Mouse (Mus musculus) MEL (cell line): ENCODE data around the gene Olfr1393.

Experiments used
- CHD2 ChIP-seq: IDR thresholded peaks from 2 replicates; pipeline ENCODE4 v1.6.1; 2011; ENCODE audit warnings: low read length, improper control_type of control experiment
- UBTF ChIP-seq: IDR thresholded peaks from 2 replicates; pipeline ENCODE4 v1.6.1; 2012; ENCODE audit warnings: low read depth, mild to moderate bottlenecking, inconsistent platforms, low read length, improper control_type of control experiment, moderate library complexity, borderline replicate concordance; ENCODE audit not compliant: insufficient read depth

DNA sequence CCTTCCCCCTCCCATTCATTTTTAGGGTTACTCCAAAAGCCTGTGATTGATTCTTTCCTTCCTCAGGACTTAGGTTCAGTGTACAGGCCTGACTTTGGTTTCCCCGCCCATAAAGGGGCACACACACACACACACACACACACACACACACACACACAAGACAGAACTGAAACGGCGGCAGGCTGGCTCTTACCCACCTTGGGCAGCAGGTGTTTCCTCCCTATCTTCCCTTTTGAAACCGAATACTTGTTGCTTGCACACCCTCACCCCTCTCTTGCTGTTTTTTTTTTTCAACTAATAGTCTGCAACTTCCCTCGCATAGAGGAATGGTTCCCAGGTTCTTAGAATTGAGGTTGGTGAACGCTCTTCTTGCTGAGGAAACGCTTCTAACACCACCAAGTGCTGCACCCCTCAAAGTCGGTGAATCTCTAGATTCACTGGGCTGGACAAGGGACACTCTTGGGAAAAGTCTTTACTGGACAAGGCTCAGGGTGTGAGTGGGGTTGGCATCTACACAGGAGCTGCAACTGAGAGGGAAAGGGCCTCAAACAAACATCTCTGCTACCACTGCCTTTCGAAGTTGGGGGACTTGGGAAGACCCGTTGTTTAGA is 28.2 kb upstream of the Olfr1393 start:
- TF ChIP-seq CHD2 (no peak), UBTF (no peak)
